Mouse (Mus musculus): Measurements from ENCODE around the gene Odf3l2. TPM values are rescaled to one million over a fixed set of nuclear protein-coding genes. Genes with fewer than 3 reads are reported as not detected.

The Odf3l2 gene
- polyA plus RNA-seq, 1 experiment, result not detected

DNA sequence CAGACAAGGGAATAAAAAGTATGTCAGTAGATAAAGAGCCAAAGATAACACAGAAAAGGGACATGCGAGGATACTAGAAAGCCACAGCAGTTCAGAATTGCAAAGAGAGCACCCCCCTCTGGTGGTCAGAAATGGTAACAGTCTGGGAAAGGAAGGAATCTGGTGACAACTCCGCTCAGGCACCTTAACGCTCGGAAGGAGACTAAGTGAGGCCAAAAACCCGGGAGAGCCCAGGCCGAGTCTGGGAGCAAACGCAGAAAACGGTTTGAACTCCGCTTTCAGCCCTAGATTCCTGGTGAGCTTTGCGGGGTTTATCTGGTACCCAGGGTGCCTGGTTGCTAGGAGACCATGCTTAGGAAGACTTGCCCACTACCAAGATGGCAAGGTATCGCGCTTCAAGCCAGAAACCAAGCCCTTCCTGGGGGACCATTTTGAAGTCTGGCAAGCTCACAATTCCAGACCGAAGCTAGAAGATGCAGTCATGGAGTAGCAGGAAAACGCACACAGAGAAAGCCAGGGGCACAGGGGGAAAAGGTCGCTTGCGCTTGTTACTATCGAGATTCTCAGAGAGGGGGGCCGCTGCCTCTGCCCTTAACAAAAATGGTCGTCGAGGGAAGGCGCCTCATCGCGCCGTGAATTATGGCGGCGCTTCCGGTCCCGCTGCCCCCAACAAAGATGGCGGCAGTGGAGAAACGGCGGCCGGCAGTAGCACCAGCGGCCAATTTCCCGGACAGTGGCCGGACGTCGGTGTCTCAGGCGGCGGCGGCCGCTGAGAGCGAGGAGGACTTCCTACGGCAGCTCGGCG is 23.4 kb upstream of the Odf3l2 start, which contains the start of gene Tpgs1:
Gene Tpgs1 (plus strand): TSS at position 599 of the 805 bp plus-strand sequence.
- H3K4me3 ChIP-seq (ENCODE audit: insufficient read depth, poor library complexity, severe bottlenecking), result peak within 1 kb of the TSS; percentile 92
- peaks cover 7% of the 10 kb centered on the region for H3K36me3 ChIP-seq (ENCODE audit: control insufficient read depth, insufficient read depth)
- peak within 1 kb of the TSS; percentile 85 for H3ac ChIP-seq (ENCODE audit: control insufficient read depth, insufficient read length, low read depth)
- H3K27me3 ChIP-seq (ENCODE audit: control insufficient read depth, insufficient read depth, insufficient read length), result peaks cover 16% of the 10 kb centered on the region
- no peak for TF ChIP-seq CEBPB (IDR thresholded peaks at IDR 0.05; ENCODE audit: low read depth)
- no peak for TF ChIP-seq USF1 (IDR thresholded peaks at IDR 0.05; ENCODE audit: low read depth)
- TF ChIP-seq CTCF (IDR thresholded peaks at IDR 0.05; ENCODE audit: control insufficient read depth, insufficient read depth, insufficient read length), result no peak
- TF ChIP-seq MYOD1 (IDR thresholded peaks at IDR 0.05; ENCODE audit: control insufficient read depth, insufficient read length, low read depth), result no peak
- TF ChIP-seq MAX (IDR thresholded peaks at IDR 0.05), result no peak
- TF ChIP-seq FOSL1 (IDR thresholded peaks at IDR 0.05; ENCODE audit: insufficient read depth, low read length, poor library complexity, severe bottlenecking), result no peak
- TF ChIP-seq MYOG (IDR thresholded peaks at IDR 0.05; ENCODE audit: control insufficient read depth, extremely low read depth, insufficient read length), result no peak
- H3K79me2 ChIP-seq (ENCODE audit: control insufficient read depth, insufficient read depth), result peaks cover 23% of the 10 kb centered on the region
- peaks cover 14% of the 10 kb centered on the region for H3K79me3 ChIP-seq (ENCODE audit: low read depth)

DNA sequence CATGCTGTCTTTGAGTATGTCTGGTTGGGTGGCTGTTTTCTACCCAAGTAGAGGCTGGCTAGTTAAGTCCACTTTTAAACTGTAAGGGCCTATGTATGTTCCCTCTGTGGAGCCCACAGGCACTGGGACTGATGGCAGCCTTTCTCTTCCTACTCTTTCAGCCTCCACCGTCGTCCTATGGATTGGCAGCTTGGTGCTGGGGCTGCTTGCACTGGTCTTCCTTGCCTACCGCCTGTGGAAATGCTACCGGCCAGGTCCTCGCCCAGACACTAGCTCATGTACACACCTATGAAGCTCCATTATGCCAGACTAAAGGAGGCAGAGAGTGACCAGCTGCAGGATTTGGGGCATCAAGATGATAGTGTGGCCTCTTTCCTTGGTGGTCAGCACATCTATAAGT is 22.5 kb upstream of the Odf3l2 start:
- Histone ChIP-seq H3K79me2 (ENCODE audit: control insufficient read depth, insufficient read depth) (peaks cover 23% of the 10 kb centered on the region), H3ac (ENCODE audit: control insufficient read depth, insufficient read length, low read depth) (no peak overlapping the region), H3K79me3 (ENCODE audit: low read depth) (peaks cover 14% of the 10 kb centered on the region), H3K4me3 (ENCODE audit: insufficient read depth, poor library complexity, severe bottlenecking) (no peak overlapping the region), H3K27me3 (ENCODE audit: control insufficient read depth, insufficient read depth, insufficient read length) (peaks cover 16% of the 10 kb centered on the region), H3K36me3 (ENCODE audit: control insufficient read depth, insufficient read depth) (peaks cover 7% of the 10 kb centered on the region)
- TF ChIP-seq CEBPB (IDR thresholded peaks at IDR 0.05; ENCODE audit: low read depth) (no peak), MAX (IDR thresholded peaks at IDR 0.05) (no peak), MYOG (IDR thresholded peaks at IDR 0.05; ENCODE audit: control insufficient read depth, extremely low read depth, insufficient read length) (no peak), CTCF (IDR thresholded peaks at IDR 0.05; ENCODE audit: control insufficient read depth, insufficient read depth, insufficient read length) (no peak), MYOD1 (IDR thresholded peaks at IDR 0.05; ENCODE audit: control insufficient read depth, insufficient read length, low read depth) (no peak), USF1 (IDR thresholded peaks at IDR 0.05; ENCODE audit: low read depth) (no peak), FOSL1 (IDR thresholded peaks at IDR 0.05; ENCODE audit: insufficient read depth, low read length, poor library complexity, severe bottlenecking) (no peak)

DNA sequence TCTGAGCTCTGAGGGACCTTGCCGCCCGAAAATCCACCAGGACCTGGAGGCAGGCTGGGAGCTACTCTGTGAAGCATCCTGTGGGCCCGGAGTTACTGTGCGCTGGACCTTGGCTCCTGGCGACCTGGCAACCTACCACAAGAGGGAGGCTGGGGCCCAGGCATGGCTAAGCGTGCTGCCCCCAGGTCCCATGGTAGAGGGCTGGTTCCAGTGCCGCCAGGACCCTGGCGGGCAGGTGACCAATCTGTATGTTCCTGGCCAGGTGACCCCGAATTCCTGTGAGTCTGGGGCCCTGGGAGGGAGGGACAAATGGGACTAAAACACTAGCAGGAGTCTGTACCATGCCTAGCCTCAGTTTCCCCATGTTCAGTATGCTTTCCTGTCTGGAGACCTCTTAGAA is 21.0 kb upstream of the Odf3l2 start:
- Histone ChIP-seq H3K4me3 (ENCODE audit: insufficient read depth, poor library complexity, severe bottlenecking) (no peak overlapping the region), H3K36me3 (ENCODE audit: control insufficient read depth, insufficient read depth) (no peaks in the 10 kb centered on the region), H3K27me3 (ENCODE audit: control insufficient read depth, insufficient read depth, insufficient read length) (peaks cover 16% of the 10 kb centered on the region), H3K79me2 (ENCODE audit: control insufficient read depth, insufficient read depth) (peaks cover 22% of the 10 kb centered on the region), H3K79me3 (ENCODE audit: low read depth) (peaks cover 14% of the 10 kb centered on the region), H3ac (ENCODE audit: control insufficient read depth, insufficient read length, low read depth) (no peak overlapping the region)
- TF ChIP-seq MYOD1 (IDR thresholded peaks at IDR 0.05; ENCODE audit: control insufficient read depth, insufficient read length, low read depth), result no peak
- TF ChIP-seq MYOG (IDR thresholded peaks at IDR 0.05; ENCODE audit: control insufficient read depth, extremely low read depth, insufficient read length), result no peak
- TF ChIP-seq CTCF (IDR thresholded peaks at IDR 0.05; ENCODE audit: control insufficient read depth, insufficient read depth, insufficient read length), result no peak
- no peak for TF ChIP-seq CEBPB (IDR thresholded peaks at IDR 0.05; ENCODE audit: low read depth)
- no peak for TF ChIP-seq FOSL1 (IDR thresholded peaks at IDR 0.05; ENCODE audit: insufficient read depth, low read length, poor library complexity, severe bottlenecking)
- no peak for TF ChIP-seq USF1 (IDR thresholded peaks at IDR 0.05; ENCODE audit: low read depth)
- TF ChIP-seq MAX (IDR thresholded peaks at IDR 0.05), result no peak

DNA sequence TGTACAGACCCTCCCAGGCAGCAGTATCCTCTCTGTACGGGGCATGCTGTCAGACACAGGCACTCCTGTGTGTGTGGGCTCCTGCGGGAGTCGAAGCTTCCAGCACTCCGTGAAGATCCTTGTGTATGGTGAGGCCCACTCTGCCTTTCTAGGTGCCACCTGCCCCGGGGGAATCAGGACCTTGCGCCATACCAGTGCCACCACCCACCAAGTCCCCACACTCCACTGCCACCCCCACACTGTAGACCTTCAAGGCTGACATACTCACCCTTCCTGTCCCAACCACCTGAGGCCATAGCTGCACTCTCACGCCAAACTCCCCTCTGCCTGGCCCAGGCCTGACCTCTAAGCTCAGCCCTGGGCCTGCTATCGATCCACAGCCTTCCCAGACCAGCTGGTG is 19.5 kb upstream of the Odf3l2 start:
- no peak overlapping the region for H3ac ChIP-seq (ENCODE audit: control insufficient read depth, insufficient read length, low read depth)
- peaks cover 16% of the 10 kb centered on the region for H3K27me3 ChIP-seq (ENCODE audit: control insufficient read depth, insufficient read depth, insufficient read length)
- H3K79me3 ChIP-seq (ENCODE audit: low read depth), result peaks cover 4% of the 10 kb centered on the region
- H3K79me2 ChIP-seq (ENCODE audit: control insufficient read depth, insufficient read depth), result peaks cover 7% of the 10 kb centered on the region
- H3K4me3 ChIP-seq (ENCODE audit: insufficient read depth, poor library complexity, severe bottlenecking), result no peak overlapping the region
- TF ChIP-seq MYOD1 (IDR thresholded peaks at IDR 0.05; ENCODE audit: control insufficient read depth, insufficient read length, low read depth), result no peak
- no peak for TF ChIP-seq MAX (IDR thresholded peaks at IDR 0.05)
- no peak for TF ChIP-seq CTCF (IDR thresholded peaks at IDR 0.05; ENCODE audit: control insufficient read depth, insufficient read depth, insufficient read length)
- TF ChIP-seq FOSL1 (IDR thresholded peaks at IDR 0.05; ENCODE audit: insufficient read depth, low read length, poor library complexity, severe bottlenecking), result no peak
- TF ChIP-seq MYOG (IDR thresholded peaks at IDR 0.05; ENCODE audit: control insufficient read depth, extremely low read depth, insufficient read length), result no peak
- no peaks in the 10 kb centered on the region for H3K36me3 ChIP-seq (ENCODE audit: control insufficient read depth, insufficient read depth)

DNA sequence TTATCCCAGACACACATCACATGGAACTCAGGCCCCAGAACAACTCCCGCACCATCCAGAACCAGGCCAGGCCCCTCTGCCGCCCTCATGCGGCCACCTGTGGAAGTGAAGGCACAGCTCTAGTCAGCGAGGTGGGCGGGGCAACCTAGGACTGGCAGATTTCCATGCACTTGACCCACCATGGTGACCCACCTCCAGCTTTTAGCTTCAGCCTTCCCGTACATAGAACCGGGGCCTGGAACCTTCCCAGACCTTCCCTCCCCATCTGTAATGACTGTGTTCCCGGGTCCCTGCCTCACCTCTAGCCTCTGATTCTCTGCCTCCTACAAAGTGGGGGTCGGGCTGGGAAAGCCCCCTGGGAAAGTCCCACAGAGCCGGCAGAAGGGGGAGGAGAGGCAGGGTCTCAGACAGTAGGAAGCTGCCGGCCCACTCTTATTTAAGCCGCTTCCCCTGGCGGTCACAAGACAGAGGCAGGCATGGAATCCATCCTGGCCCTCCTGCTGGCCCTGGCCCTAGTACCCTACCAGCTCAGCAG is 18.7 kb upstream of the Odf3l2 start, which contains the start of gene Madcam1:
Gene Madcam1 (plus strand): TSS at position 429 of the 535 bp plus-strand sequence.
- TF ChIP-seq MYOD1 (IDR thresholded peaks at IDR 0.05; ENCODE audit: control insufficient read depth, insufficient read length, low read depth) (no peak), CEBPB (IDR thresholded peaks at IDR 0.05; ENCODE audit: low read depth) (no peak), FOSL1 (IDR thresholded peaks at IDR 0.05; ENCODE audit: insufficient read depth, low read length, poor library complexity, severe bottlenecking) (no peak), CTCF (IDR thresholded peaks at IDR 0.05; ENCODE audit: control insufficient read depth, insufficient read depth, insufficient read length) (peak; percentile 80)
- Histone ChIP-seq H3K79me2 (ENCODE audit: control insufficient read depth, insufficient read depth) (no peaks in the 10 kb centered on the region), H3K79me3 (ENCODE audit: low read depth) (no peaks in the 10 kb centered on the region), H3K4me3 (ENCODE audit: insufficient read depth, poor library complexity, severe bottlenecking) (no peak within 1 kb of the TSS), H3ac (ENCODE audit: control insufficient read depth, insufficient read length, low read depth) (no peak within 1 kb of the TSS), H3K36me3 (ENCODE audit: control insufficient read depth, insufficient read depth) (no peaks in the 10 kb centered on the region), H3K27me3 (ENCODE audit: control insufficient read depth, insufficient read depth, insufficient read length) (peaks cover 16% of the 10 kb centered on the region)
